Mouse (Mus musculus): Measurements from ENCODE around the gene Gm21900.
"Not testable (repeated sequence)": the region's sequence is repeated elsewhere in the genome, so short reads cannot be mapped to it uniquely, and the experiment has no call there.

Gm21900 gene

GRCm38 (mm10) chrY:10616061-10616460 is at the start of gene Gm21900:
Gene Gm21900, plus strand, starts transcription at chrY:10616361.
- DNase-seq (ENCODE audit: low read depth, low spot score) = not testable (repeated sequence)

- DNase-seq (ENCODE audit: low read depth, low spot score) = not testable (repeated sequence)
Observed at GRCm38 (mm10) chrY:10643516-10643915, 27.4 kb downstream of the Gm21900 start.
